Mouse (Mus musculus): ENCODE measurements at regions not wholly inside any gene's neighbourhood (a gene's known extent, or its start where the extent isn't known, plus 50 kb on each side); places are given as distances from the start of the nearest gene placed in this dataset.

DNA sequence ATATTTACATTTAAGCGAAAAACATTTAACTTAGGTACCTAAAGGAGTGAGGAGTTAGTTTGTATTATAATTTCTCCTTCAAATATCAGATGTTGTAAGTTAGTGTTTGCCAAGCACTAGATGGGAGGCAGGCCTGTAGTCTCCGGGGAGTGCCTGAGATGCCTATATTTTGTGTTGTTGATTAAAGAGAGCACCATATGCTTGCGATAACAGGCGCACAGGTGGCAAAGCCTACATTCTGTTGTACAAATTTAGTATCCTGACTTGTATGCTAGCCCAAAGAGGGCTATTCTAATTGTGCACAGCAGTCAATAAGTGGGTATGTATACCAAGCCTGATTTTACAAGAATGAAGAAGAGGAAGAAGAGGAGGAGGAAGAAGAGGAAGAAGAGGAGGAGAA lies 151.8 kb upstream of the Atxn1 start:
- DNase-seq: no peak

GRCm38 (mm10) chr13:46104971-46105370 lies 140.2 kb upstream of the Atxn1 start:
- no peak for DNase-seq

DNA sequence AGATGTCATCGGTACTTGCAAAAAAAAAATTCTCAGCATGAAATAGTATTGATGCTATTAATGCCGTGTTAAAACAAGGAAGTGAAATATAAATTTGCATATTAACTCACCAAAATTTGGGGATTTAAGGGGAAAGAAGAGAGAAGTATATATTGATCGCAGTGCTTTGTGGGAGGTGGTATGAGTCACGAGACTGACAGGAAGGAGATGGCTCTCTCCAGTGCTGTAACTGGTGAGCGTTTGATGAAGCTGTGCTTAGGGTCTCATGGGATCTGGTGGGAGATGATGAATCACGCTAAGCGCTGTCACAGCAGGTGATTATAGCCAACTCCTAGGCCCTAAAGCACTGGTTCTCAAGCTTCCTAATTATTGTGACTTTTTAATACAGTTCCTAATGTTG lies 133.8 kb upstream of the Atxn1 start:
- DNase-seq: no peak

DNA sequence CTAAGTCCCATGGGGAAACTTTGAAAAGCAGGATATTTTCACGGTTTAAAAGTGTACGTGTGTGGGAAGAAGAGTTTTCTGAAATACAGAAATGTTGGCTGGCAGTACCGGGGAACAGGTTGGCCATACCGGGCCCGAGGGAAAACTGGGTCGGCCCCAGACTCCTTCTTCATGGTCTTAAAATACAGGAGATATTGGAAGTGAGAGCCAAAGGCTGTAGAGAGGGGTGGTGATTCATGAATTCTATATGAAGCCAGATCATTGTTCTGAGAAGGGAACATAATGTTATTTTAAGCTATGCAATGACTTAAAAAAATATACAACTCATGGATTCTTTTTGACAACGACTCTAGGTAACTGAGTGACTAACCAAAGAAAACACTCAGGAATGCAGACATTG lies 133.3 kb upstream of the Atxn1 start:
- no peak for DNase-seq

DNA sequence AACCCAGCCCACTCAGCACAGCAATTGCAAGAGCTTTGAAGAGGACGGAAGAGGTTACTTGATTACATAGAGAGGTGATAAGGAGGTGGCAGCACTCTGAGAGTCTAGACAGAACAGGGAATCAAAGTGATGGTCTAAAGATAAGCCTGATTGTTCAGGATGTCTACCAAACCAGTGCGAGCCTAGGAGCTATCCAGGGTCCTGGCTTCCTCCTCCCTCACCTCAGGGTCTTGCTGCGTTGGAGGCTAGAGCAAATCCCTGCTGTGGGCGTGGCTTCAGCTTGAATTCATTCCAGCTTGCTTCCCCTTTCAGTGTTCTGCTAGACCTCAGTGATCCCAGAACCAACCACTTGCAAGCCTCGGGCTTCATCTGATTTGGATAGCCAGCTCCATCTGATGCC lies 132.2 kb upstream of the Atxn1 start:
- DNase-seq: peak; percentile 59

DNA sequence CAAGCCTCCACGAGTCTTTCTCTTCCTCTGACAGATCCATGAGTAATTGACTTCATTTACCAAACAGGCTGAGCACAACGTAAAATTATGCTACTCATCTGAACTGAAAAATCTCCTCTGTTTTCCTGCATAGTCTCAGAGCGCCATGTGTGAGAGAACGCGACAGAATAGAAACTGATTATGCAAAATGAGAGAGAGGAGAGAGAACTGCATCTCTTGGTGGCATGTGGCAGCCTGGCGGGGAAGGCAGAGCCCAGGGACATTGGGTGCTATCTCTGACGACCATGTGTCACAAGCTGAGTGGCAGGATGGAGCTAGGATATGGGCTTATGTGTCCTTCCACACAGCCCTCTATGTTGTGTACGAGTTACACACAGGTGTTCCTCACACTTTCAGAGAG lies 131.6 kb upstream of the Atxn1 start:
- DNase-seq: no peak

- DNase-seq: no peak
Observed at GRCm38 (mm10) chr13:46092787-46093186, 128.0 kb upstream of the Atxn1 start.

GRCm38 (mm10) chr13:46091109-46091508 lies 126.3 kb upstream of the Atxn1 start:
- no peak for DNase-seq

GRCm38 (mm10) chr13:46088237-46088636 lies 123.4 kb upstream of the Atxn1 start:
- no peak for DNase-seq

DNA sequence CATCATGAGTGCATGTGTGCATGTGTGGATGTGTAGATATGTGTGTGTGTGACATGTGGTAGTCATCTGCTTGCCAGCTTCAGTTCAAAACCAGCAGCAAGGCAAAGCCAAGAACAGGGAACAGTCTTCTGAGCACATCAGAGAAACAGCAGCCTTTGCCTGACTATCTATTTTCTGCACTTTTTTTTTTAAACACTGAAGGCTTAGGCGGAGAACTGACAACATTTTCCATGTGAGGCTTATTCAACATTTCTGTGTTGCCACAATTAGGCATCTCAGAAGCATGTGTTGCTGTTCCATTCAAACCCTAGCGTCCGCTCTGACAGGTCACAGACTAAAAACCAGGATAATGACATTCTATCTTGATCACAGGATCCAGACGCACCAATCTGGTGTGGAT lies 122.9 kb upstream of the Atxn1 start:
- DNase-seq: no peak

- no peak for DNase-seq
Observed at GRCm38 (mm10) chr13:46076879-46077278, 112.1 kb upstream of the Atxn1 start.

DNA sequence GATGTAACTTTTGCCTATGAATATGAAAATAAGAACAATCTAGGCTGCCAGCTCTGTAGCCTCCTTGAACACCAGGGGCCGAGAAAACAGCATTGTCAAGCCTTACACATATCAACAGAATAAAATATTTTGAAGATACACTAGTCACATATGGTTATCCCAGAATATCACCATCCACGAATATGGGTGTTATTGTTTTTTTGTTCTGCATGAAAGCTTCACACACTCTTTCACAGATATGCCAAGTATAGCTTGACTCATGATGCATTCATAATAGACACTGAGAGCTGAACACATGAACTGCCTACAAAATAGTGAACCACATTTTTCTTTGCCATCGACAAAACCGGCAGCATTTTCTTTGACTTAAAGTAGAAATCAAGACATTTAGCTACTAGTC lies 106.9 kb upstream of the Atxn1 start:
- DNase-seq: no peak

- DNase-seq: no peak
Observed at GRCm38 (mm10) chr13:46069571-46069970, 104.8 kb upstream of the Atxn1 start.

GRCm38 (mm10) chr13:46062758-46063157 lies 98.0 kb upstream of the Atxn1 start:
- no peak for DNase-seq

DNA sequence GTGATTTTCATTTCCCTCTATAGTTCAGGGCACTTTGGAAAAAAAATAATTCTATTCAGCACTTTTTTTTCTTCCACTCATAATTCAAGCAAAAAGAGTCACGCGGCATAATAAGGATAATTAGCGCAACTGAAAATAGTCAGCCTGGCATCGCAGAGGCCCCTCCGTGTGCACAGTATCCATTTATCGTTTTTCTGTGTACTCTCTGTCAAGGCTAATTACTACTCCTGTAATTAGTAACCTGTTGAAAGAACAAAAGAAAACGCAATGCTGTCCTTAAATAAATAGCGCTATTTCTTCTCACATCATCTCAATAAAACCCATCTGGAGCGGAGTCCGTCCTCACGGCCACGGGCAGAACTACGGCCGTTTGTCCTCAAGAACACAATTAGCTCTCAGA lies 95.1 kb upstream of the Atxn1 start:
- DNase-seq: no peak

DNA sequence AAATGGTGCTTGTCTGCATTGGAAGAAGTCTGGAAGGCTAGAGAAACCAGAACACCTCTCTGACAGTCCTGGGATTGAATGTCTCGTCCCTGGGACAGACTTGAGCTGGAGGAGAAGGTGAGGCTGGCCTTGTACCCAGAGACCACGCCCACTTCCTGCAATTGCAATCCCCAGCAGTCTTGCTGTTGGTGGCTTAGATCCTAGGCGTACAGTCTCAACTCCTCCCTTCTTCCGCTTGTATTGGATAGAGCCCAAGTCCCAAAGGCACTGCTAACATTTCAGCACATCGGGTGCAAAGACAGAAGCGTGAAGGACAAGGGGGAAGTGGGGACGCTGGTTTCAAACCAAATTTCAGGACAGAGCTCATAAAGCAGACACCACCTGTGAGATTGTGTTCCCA lies 94.1 kb upstream of the Atxn1 start:
- peak; percentile 49 for DNase-seq

DNA sequence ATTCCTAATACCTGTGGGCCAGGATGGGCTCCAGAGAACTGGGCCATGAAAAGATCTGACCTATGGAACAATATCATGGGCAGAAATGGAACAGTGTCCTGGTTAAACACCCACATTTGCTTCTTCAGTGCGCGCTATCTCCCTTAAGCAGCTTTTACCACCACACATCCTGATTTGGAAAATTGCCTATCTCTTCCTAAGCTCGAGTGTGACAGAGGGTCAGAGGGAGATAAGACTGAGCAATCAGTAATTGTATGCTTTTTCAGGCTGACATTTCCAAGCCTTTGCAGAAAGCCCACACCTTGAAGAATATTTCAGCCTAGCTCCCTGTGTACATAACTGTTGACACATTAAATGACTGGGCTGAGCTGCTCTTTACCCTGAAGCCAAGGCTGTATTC lies 93.5 kb upstream of the Atxn1 start:
- no peak for DNase-seq

- DNase-seq: no peak
Observed at GRCm38 (mm10) chr13:46055410-46055809, 90.6 kb upstream of the Atxn1 start.

GRCm38 (mm10) chr13:46043568-46043967 lies 78.8 kb upstream of the Atxn1 start:
- DNase-seq: peak; percentile 42

GRCm38 (mm10) chr13:46043016-46043415 lies 78.2 kb upstream of the Atxn1 start:
- peak; percentile 16 for DNase-seq

DNA sequence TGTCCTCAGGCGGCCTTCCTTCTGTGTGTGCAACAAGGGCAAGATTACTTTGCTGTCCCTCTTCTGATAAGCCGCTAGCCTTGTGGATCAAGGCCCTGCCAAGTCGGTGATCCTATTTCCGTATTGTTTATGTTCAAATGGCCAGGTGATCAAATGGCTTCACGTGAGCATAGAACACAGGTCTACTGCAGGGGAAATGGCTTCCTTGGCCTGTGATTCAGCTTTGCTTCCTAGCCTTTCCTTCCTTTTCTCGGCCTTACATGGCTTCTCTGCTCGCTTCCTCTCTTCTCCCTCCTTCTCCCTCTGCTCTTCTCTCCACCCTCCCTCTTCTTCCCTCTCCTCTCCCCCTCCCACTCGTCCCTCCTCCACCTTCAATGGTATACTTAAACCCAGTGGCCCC lies 77.4 kb upstream of the Atxn1 start:
- no peak for DNase-seq

DNA sequence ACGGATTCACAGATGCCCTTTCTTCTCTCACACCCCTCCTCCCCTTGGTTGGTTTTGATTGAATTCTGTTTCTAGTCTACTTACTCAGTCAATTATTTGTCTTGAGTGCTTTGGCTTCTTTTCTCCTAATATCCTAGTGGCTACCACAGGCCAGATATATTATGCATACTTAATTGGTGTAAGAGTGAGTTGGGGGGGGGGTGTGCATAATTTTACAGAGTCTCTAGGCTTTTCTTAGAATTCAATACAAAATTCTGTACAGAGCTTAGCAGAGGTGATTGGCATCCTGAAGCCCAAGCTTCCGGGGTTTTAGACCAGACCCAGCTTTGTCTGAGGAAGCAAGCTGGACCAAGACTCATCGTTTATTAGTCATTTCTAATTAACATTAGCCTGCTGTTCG lies 76.7 kb upstream of the Atxn1 start:
- no peak for DNase-seq

DNA sequence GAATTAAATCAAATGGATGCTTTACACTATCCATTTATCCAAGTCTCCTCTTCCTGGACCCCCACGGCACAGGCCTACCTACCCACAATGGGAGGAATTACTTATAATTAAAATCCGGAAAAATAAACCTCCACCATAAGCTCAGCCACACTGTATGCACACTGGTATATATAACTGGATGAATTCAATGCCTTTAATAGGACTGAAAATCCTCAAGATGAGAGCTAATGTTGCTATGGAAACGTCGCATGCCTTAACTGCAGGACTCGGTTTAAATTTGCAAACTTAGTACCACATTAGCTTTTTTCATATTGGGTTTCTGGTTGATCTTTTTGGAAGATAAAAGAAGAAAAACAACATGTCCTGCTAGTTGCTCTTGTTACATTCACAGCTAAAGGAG lies 75.3 kb upstream of the Atxn1 start:
- no peak for DNase-seq

- no peak for DNase-seq
Observed at GRCm38 (mm10) chr13:46038441-46039331, 73.9 kb upstream of the Atxn1 start.

DNA sequence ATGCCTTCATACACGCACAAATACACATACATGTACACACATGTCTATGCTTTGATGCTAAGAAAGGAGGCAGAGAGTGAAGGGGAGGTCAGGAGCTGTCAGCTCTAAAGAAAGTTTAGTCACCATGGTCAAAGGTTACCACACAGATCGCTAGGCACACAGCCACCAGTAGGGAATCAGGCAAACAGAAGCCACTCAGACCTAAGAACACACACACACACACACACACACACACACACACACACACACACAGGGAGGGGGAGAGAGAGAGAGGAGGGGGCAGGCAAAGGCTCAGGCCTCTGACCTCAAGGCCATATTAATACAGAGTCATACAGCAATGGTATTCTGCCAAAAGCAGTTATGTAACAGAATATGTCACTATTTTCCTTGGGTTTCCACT lies 67.5 kb upstream of the Atxn1 start:
- peak; percentile 77 for DNase-seq
